Mouse (Mus musculus): Measurements from ENCODE around the gene Nfyc.

Gene Nfyc

GRCm38 (mm10) chr4:120755299-120755698 is 76.1 kb downstream of the Nfyc start:
- peak; percentile 40 to 59 for DNase-seq (ENCODE audit: low spot score in 2 of 2)

- DNase-seq (ENCODE audit: low spot score in 2 of 2) = no peak
These were observed 81.8 kb downstream of the Nfyc start for GRCm38 (mm10) chr4:120749601-120750000.

GRCm38 (mm10) chr4:120747941-120748866 is 83.2 kb downstream of the Nfyc start, which contains the start of gene Kcnq4:
Gene Kcnq4 (minus strand): TSS chr4:120748612.
- DNase-seq (ENCODE audit: low spot score in 2 of 2) = no peak

GRCm38 (mm10) chr4:120747243-120747792 is 84.1 kb downstream of the Nfyc start:
- no peak for DNase-seq (ENCODE audit: low spot score in 2 of 2)

- no peak for DNase-seq (ENCODE audit: low spot score in 2 of 2)
These were observed 84.7 kb downstream of the Nfyc start for GRCm38 (mm10) chr4:120746552-120747150.

- DNase-seq (ENCODE audit: low spot score in 2 of 2) = peak; percentile 17 to 46
These were observed 85.4 kb downstream of the Nfyc start for GRCm38 (mm10) chr4:120745731-120746551.

- DNase-seq (ENCODE audit: low spot score in 2 of 2) = no peak
These were observed 87.7 kb downstream of the Nfyc start for GRCm38 (mm10) chr4:120743636-120744035.

- DNase-seq (ENCODE audit: low spot score in 2 of 2) = no peak
These were observed 90.1 kb downstream of the Nfyc start for GRCm38 (mm10) chr4:120741303-120741702.

GRCm38 (mm10) chr4:120734012-120734622 is 97.3 kb downstream of the Nfyc start:
- no peak for DNase-seq (ENCODE audit: low spot score in 2 of 2)

- DNase-seq (ENCODE audit: low spot score in 2 of 2) = no peak
These were observed 98.6 kb downstream of the Nfyc start for GRCm38 (mm10) chr4:120732737-120733136.

GRCm38 (mm10) chr4:120731030-120731644 is 100.2 kb downstream of the Nfyc start:
- peak; percentile 51 to 59 for DNase-seq (ENCODE audit: low spot score in 2 of 2)

- no peak for DNase-seq (ENCODE audit: low spot score in 2 of 2)
These were observed 100.8 kb downstream of the Nfyc start for GRCm38 (mm10) chr4:120730574-120730973.

GRCm38 (mm10) chr4:120730146-120730545 is 101.2 kb downstream of the Nfyc start:
- DNase-seq (ENCODE audit: low spot score in 2 of 2) = peak; percentile 49 to 58

- DNase-seq (ENCODE audit: low spot score in 2 of 2) = no peak
These were observed 101.9 kb downstream of the Nfyc start for GRCm38 (mm10) chr4:120729441-120729840.

GRCm38 (mm10) chr4:120727842-120728241 is 103.5 kb downstream of the Nfyc start:
- DNase-seq (ENCODE audit: low spot score in 2 of 2) = no peak

- peak in 1 of 2 experiments; percentile 57 for DNase-seq (ENCODE audit: low spot score in 2 of 2)
These were observed 105.2 kb downstream of the Nfyc start for GRCm38 (mm10) chr4:120726174-120726573.

GRCm38 (mm10) chr4:120725516-120726090 is 105.8 kb downstream of the Nfyc start:
- no peak for DNase-seq (ENCODE audit: low spot score in 2 of 2)

- no peak for DNase-seq (ENCODE audit: low spot score in 2 of 2)
These were observed 109.8 kb downstream of the Nfyc start for GRCm38 (mm10) chr4:120721574-120721973.

GRCm38 (mm10) chr4:120719152-120719551 is 112.2 kb downstream of the Nfyc start:
- no peak for DNase-seq (ENCODE audit: low spot score in 2 of 2)

GRCm38 (mm10) chr4:120717591-120717990 is 113.8 kb downstream of the Nfyc start:
- no peak for DNase-seq (ENCODE audit: low spot score in 2 of 2)
